Mouse (Mus musculus): ENCODE results near the gene Thumpd3.
A peak's percentile ranks its signal among the peaks of the same experiment; 100 is the strongest.

The Thumpd3 gene

DNA sequence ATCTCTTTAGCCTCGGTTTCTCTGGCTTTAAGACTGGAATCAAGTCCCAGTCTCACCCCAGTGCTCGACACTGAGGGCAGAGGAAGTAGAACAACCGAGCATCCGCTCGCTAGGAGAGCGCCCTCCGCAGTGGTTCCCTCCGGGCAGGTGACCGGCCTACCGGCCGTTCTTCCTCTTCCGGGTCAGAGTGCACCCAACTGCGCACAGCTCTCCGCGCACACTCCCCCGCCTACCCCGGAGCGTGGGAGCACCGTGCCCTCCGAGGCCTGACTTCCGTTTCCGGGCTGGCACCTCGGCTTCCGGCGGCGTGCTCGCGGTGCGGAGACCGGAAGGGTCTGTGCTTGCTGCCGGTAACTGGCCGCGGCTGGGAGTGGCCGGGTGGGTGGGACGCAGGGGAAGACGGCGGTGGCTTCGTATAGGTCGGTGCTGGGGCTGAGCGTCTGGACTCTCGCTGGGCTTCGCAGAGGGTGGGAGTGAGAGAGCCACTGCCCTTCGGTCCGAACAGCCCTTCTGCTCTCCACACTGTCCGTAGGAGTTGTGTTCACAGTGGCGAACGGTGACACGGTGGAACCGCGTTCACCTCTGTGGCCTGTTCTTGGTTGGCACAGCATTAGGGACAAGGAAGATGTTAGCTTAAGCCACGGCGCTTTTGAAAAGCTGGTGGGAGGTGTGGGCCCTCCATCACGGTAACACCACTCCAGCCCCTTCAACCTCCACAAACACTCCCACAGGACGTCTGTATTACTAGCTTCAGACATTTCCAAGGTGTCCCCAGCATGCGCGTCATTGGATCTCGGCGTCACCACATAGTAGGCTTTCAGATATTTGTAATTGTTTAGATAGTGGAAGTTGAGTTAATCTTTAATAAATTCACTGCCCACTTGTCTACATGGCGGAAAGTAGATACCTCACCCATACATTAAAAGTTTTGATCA is at the start of gene Thumpd3:
Gene Thumpd3 (plus strand): TSS at position 185 of the 935 bp plus-strand sequence.
- DNase-seq (ENCODE audit: low read depth in 2 of 2, low spot score in 2 of 2): peak; percentile 96 to 97

DNA sequence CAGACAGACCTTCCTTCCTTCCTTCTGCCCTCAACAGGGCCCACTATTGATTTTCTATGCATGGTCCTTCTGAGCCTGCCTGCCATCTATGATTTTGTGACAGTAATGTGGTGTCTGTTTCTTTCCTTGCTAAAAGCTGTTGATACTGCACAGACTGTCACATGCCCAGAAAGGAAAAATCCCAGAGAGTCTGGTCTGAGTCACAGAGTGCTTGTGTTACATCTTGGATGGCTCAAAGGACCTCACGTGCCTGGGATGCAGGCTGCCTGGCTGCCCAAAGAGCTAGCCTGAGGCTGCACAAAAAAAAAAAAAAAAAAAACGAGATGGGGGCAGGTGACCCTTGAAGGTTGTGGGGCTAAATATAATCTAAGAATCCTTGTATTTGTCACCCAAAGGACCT is 46.8 kb upstream of the Thumpd3 start:
- no peak for DNase-seq (ENCODE audit: low read depth in 2 of 2, low spot score in 2 of 2)

DNA sequence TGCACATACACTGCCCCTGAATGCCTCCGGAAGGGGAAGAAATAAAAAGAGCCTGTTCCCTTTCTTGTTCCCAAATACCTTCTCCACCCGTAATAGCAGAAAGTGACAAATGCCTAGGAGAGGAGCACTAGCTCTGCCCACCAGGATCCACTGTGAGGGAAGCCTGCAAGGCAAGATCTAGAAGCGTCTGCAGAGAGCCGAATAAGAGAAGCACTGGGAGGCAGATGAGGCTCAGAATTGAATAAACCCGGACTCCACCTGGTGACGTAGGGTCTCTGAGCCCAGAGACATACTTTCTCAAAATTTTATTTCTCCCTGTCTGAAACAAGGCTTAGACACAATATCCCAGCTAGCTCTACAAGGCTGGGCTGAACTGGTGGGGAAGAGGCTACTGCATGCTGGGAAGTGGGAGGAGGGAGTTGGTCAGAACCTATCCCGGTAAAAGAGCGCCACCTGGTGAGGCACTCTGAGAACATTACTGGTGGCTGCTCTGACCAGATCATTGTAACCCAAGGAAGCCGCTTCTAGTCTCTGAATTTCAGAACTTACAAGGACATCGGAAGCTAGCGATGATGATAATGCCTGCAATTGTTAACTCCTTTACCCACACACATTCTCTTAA is 45.2 kb upstream of the Thumpd3 start:
- peak; percentile 44 to 56 for DNase-seq (ENCODE audit: low read depth in 2 of 2, low spot score in 2 of 2)

DNA sequence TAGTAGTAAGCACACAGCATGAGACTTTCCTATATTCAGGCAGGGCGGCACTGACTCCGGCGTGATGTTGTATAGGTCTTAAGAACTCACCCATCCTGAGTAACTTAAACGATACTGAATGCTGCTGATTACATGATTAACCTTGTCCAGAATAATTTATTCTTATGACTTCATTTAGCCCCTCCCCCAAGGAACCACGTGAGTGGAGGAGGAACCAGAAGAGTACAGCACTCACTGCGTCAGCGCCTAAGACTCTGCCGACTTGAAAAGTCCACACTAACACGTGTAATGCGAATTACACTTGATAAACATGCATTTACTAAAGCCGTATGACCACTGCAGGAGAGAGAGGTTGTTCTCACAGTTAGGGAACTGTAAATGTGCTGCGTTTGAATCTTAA is 44.3 kb upstream of the Thumpd3 start:
- DNase-seq (ENCODE audit: low read depth in 2 of 2, low spot score in 2 of 2): no peak

DNA sequence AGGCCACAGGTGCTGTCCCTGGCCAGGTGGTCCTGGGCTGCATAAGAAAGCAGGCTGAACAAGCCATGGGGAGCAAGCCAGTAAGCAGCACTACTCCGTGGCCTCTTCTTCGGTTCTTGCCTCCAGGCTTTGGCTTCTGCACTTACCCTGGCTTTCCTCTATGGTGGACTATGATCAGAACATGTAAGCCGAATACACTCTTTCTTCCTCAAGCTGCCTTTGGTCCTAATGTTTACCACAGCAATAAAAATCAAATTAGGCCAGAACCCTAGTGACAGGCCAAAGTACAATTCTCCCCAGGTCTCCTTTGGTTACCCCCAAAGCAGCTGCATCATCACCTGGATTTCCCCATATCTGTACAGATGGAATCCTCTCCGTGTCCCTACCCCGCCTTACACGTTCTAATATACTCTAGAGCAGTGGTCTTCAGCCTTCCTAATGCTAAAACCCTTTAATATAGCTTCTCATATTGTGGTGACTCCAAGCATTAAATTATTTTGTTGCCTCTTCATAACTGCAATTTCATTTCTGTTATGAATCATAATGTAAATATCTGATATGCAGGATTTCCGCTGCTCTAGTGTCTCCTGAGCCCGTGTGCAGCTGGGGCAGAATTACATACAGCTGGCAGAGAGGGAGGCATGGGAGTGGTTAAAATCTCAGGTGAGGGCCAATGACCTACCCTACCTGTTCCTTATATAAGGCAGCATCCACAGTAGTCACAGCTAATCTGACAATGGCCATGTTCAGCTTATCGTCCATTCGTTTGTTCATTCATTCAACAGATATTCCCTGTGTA is 42.5 kb upstream of the Thumpd3 start:
- DNase-seq (ENCODE audit: low read depth in 2 of 2, low spot score in 2 of 2): no peak

DNA sequence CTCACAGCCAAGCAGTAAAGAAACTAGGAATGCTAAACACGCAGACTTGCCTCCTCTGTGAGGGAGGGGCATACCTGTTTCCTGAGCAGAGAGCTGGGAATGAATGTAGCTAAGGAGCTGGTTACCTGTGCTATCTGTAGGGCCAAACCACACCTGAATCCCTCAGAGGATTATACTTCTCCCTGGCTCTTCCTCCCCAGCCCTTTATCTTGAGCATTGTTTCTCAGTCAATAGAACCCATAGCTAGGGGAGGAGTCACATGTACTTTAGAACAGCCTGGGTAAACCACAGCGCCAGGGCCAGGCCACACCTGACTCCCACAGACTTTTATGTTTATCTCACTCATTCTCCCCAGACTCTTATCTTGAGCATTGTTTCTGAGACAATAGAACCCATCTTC is 39.2 kb upstream of the Thumpd3 start:
- peak in 1 of 2 experiments; percentile 7 for DNase-seq (ENCODE audit: low read depth in 2 of 2, low spot score in 2 of 2)

DNA sequence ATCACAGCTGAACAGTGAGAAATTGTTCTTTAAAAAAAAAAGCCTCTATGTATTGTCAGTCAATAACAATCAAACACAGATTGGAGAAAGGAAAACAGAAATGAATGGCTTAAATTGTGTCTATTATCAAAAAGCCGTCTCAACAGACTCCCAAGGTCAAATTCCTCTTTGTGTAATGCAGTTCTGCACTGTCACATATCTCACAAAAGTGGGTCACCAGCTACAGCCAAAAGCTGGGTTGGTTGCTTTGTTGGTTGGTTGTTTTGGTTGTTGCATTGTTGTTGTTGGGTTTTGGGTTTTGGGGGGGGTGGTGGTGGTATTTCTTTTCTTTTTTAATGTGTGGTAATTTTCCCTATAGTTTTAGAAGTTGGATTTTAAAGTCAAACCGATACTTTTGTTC is 34.1 kb upstream of the Thumpd3 start:
- DNase-seq (ENCODE audit: low read depth in 2 of 2, low spot score in 2 of 2): no peak

DNA sequence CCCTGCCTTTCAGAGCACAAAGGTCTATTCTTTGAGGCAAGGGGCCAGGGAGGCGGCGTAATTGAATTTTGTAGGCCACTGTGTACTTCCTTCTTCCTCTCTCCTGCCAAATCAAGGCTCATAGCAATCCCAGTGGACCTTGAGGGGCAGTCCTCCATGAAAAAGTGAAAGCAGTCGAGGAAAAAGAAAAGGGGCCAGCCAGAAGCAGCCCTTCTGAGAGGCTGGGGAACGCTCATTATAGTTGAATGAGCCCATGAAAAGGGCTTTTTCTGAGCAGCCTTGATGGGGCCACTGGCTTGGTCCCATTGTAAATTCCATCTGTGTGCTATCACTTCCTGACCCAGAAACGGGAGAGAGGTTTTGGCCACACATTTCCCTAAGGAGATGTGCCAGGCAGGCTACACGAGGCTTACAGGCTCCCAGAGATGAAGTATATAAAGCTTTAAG is 33.5 kb upstream of the Thumpd3 start:
- DNase-seq (ENCODE audit: low read depth in 2 of 2, low spot score in 2 of 2): no peak

DNA sequence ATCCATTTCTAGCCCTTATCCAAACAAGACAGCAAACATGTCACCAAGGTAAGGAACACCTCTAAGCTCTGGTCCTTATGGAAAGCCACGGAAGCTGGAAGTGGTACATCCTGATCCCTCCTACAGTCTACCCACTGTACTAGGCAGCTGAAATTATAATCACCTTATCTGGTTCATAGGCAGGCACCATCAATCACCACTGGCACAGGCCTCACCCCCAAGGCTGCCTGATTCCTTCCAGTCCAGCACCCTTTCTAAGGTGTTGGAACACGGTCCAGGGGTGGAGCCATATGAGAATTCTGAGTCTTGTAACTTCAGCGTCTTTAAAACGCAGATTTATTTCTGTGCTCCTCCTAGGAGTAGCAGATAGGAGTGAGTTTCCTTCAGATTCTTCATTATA is 32.5 kb upstream of the Thumpd3 start:
- no peak for DNase-seq (ENCODE audit: low read depth in 2 of 2, low spot score in 2 of 2)

DNA sequence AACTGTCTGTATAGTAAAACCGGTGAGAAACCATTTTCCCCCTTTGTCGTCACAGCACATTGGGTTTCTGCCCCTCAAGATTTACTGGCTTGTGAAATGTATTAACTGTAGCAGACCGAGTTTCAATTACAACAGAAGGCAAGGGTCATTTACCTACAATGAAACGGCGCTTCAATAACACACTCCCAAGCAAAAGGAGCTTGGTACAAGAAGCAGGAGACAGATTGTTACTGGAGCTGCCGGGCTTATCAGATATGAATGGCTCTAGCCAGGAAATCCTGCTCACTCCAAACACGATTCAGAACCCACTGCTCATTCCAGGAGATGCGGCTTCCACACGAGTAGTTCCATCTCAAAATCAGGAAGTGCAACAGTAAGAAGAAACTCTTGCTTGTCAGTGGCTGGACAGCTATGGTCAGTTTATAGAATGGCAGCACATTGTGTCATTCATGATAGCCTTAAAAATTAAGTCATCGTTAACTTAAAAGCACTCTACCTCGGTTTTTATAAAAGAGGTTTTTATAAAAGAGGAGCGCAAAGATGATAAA is 28.5 kb upstream of the Thumpd3 start:
- no peak for DNase-seq (ENCODE audit: low read depth in 2 of 2, low spot score in 2 of 2)

DNA sequence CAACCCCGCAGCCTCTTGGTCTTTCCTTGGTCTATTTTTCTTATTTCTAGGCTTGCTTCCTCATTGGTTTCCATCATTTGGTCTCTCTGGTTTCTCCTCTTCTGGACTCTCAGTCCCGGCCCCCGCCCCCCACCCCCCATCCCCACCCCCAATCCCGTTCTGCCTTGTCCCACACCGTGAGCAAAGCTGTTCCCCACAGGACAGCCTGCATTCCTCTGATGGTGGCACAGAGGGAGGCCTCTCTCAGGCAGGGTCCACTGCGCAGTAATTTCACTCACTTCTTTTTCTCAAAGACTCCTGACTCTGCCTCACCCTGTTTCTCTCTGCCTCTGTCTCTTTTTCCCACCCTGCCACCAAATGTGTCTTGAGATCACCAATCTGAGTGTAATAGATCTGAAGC is 27.9 kb upstream of the Thumpd3 start:
- no peak for DNase-seq (ENCODE audit: low read depth in 2 of 2, low spot score in 2 of 2)

DNA sequence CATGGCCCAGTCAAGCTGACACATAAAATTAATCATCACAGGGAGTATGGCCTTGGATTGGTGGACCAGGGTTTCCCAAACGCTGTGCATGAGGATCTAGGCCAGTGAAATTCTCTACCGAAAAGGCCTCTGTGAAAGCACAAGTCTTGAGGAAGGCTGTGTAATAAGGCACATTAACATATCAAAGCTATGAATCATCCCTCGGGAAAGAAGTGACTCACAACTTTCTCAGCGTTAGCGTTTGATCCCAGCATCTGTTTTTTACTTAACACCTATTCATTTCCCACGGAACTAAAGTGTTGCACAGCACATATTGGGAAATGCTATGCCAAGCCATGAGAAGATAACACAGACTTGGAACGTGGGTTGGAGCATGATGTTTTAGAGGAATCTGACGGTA is 21.2 kb upstream of the Thumpd3 start:
- DNase-seq (ENCODE audit: low read depth in 2 of 2, low spot score in 2 of 2): no peak

DNA sequence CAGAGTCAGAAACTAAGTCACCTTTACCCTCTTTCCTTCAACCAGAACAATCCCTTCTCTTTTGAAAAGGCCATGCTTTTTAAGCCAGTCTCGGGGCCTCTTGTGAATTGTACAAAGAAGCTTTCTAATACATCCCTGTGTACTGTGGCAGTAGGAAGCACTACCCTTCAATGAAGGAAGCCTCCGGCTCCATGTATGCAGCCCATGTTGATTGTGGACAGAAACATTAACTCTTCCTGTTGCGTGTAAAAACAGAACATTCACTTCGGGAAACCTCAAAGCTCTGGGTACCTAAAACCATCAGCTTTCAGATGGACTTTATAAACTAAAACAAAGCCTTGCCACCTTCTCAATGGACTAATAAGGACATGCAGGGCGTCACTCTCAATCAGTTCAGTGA is 20.3 kb upstream of the Thumpd3 start:
- no peak for DNase-seq (ENCODE audit: low read depth in 2 of 2, low spot score in 2 of 2)

DNA sequence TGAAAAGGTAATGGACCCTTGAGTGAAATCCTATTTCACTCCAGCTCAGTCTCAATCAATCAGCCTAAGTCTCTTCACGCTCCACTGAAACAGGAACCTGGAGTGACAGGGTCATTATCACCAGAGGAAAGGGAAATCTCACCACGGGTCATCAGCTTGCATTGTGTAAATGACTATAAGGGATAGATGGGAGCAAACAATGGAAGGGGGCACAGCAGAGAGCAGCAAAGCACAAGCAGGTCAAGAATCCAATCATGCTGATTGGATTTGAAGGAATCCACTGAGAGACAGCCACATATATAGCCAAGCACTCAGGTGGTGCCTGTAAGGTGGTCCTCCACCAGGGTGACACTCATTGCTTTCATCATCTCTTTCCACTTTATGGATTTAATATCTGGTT is 18.6 kb upstream of the Thumpd3 start:
- no peak for DNase-seq (ENCODE audit: low read depth in 2 of 2, low spot score in 2 of 2)

DNA sequence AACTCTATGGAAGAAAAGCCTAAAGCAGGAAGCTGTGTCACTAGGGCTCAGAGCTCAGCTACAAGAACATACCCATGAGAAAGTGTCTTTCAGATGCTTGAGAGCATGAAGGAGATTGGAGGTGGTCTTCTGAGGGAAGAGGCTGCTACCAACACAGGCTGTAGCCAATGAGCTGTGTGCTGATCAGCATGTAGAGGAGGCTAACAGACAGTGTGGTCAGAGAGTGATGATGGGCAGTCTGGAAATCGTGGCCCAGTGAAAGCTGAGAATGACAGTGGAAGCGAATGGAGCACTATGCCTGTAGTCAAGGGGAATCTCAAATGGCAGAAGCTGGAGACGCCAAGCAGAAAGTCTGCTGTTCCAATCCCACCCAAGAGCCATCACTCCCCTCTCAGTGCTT is 17.0 kb upstream of the Thumpd3 start:
- no peak for DNase-seq (ENCODE audit: low read depth in 2 of 2, low spot score in 2 of 2)

DNA sequence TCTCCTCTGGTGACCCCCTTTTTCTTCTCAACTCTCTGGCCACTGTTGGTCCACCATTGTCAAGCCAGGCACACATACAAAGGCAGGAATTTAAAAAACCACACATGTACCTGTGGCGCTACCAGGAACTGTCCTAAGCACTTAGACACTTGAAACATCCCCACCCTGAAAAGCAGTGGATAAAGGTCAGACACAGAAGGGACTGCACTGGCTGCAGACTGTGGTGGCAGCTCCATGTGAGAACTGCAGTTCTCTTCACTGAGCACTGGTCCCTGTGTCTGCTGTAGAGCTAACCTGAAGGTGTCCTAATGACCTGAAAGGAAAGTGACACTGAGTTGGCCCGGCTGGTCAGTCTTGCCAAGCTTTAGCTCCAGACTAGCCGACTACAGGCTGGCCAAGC is 15.5 kb upstream of the Thumpd3 start:
- DNase-seq (ENCODE audit: low read depth in 2 of 2, low spot score in 2 of 2): no peak

DNA sequence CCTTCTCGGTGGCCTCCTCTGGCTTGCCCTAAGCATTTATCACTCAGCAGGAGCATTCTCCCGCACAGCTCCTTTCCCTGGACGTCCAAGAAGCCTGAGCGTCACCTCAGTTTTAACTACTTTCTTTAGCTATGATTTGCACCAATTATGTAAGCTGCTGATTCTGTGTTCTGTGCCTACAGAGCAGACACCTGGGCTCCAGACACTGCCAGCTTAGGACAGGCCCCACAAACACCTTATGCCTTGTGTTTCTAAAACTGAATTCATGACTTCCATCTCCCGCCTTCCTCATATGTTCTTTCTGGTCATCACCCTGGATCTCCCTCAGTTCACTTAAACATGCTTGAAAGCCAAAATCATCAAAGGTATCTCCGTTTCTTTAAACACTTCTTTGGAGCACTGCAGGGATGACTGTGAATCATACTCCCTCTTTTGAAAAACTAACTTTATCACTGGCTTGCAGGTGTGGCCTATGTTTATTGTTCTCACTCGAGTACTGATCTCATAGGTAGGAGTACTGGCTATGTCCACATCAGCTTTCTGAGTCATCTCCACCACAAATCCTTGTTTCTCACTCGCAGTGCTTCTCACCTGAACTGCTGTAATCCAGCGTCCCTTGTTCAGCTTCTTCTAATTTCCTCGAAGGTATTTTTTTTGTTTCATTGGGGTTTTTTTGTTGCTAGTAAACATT is 14.9 kb upstream of the Thumpd3 start:
- no peak for DNase-seq (ENCODE audit: low read depth in 2 of 2, low spot score in 2 of 2)

DNA sequence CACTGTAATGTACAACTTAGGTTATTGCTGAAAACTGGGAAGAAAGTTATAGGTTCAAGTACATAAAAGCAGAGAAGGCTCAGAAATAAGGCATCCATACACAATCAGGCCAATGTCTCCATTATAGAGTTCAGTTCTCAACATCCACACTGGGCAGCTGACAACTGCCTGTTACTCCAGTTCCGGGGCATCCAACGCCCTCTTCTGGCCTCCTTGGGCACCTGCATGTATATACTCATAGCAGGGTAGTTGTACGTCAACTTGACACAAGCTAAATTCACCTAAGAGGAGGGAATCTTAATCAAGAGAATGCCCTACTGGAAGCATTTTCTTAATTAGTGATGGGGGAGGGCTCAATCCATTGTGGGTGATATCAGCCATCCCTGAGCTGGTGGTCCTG is 13.9 kb upstream of the Thumpd3 start:
- DNase-seq (ENCODE audit: low read depth in 2 of 2, low spot score in 2 of 2): no peak

DNA sequence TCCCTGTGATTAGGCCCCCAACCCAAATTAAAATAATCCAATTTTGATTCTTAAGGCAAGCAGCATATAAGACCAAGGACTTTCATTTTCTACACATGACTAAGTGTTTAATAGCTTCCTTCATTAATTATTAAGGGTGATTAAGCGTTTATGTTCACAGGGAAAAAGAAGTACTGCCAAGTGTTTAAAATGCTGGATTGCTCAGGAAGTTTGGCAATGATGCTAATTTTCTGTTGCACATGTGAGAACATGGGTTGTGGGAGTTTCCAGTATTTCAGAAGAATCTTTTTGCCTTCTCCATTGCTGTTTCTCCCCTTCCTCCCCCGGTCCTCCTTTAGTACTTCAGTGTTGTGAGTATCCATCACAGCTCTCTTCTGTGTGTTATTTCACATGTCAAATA is 12.8 kb upstream of the Thumpd3 start:
- no peak for DNase-seq (ENCODE audit: low read depth in 2 of 2, low spot score in 2 of 2)

DNA sequence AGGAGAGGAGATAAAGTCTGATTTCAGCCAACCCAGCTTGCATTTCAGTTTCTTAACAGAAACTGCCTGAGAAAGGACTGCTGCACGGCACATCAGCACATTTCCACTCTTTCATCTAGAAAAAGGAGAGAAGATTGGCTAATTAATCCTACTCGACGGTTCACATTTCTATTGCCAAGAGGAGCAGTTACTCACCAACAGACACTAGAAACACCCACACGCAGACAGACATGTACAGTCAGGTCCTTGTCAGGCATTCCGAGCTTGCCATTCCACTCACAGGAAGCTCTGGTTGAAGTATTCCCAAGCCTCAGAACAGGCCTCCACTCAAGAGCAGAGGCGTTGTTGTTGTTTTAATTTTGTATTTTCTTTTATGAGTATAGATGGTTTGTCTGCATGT is 11.6 kb upstream of the Thumpd3 start:
- no peak for DNase-seq (ENCODE audit: low read depth in 2 of 2, low spot score in 2 of 2)
